Mouse (Mus musculus): ENCODE results near the gene Ptprt.

DNA sequence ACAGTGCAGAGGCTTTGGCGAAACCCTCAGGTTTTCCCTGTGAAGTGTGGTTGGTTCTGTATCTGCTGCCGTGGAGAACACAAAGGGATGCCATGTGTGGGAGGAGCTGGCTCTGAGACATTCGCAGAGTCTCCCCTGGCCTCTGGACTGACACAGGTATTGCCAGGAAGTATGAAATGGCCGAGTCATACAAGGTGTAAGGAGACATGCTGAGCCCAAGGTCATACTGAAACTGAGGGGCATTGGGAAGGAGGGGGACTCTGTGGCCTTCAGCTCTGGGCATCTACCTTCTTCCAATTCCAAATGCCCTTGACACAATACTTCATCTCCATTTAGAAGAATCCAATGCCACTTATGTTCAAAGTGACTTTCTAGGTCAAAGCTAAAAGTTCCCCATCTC is 1103.1 kb downstream of the Ptprt start:
- TF ChIP-seq CTCF (IDR thresholded peaks at IDR 0.05; ENCODE audit: borderline replicate concordance, insufficient read depth, low read depth, low read length), result no peak
- no peak for TF ChIP-seq POLR2A (IDR thresholded peaks at IDR 0.05; ENCODE audit: borderline replicate concordance, insufficient read depth, low read length)

Data from cerebellum, adult 2 months (tissue).